Mouse (Mus musculus) hematopoietic stem cell, adult 5-6 weeks (primary cell): ENCODE data around the gene Hipk2. TPM values are rescaled to one million over a fixed set of nuclear protein-coding genes. Genes with fewer than 3 reads are reported as not detected.
A peak's percentile ranks its signal among the peaks of the same experiment; 100 is the strongest.

Experiments
- ATAC-seq, 2 experiments: fragments of 125-278 bp in 1 of 2; replicated peaks in 1 of 2; 2 replicates each; pipeline ENCODE4 v1.8.0; 2016 to 2017; ENCODE audit warnings: inconsistent platforms in 2 of 2, mild to moderate bottlenecking in 2 of 2, moderate number of reproducible peaks in 2 of 2, low read depth in 1 of 2, moderate TSS enrichment in 1 of 2; ENCODE audit not compliant: low FRiP score in 2 of 2, poor library complexity in 2 of 2, severe bottlenecking in 2 of 2, insufficient read depth in 1 of 2, low TSS enrichment in 1 of 2
- total RNA-seq: library from RNA; stranded (forward); fragments of 172-1452, 232-1000 nt; gene quantifications from 2 replicates; pipeline ENCODE4 v1.2.3, GENCODE M21; 2017

Hipk2 gene
- total RNA-seq, 1 experiment from 2014 or later, result 11.8 TPM

DNA sequence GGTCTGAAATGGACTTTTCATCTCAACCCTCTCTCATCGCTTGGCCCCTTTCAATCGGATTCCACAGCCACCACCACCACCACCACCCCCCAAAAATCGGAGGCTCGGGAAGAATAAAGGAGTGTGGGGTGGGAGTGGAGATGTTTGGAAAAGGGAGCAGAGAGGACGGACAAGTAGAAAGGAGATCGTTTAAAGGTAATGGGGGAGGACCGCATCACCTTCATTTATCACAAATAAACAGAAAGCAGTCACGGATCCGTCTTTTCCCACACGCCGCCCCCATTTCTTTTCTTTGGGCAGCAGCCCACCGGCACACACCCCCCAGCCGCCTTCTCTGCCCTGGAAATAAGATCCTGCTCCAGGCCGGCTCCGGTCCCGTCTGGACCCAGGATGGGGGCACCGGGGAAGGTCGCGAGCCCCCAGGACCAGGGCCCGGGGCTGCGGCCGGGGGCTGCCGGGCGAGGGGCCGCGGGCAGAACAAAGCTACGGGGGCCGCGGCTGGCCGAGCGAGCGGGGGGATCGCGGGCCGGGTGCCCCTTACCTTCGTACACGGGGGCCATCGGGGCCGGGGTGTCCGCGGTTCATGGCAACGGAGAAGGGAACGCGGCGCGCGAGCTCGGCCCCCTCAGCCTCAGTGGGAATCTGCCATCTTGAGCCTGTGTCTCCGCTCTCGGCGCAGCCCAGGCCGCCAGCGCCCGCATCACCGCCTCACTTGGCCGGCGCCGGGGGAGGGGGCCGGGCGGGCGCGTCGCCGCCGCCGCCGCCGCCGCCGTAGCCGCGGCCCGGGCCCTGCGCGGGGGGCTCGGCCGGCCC, 501 bp downstream of the Hipk2 start, which contains the start of gene Tbxas1:
Gene Tbxas1 (plus strand): TSS at position 147 of the 813 bp plus-strand sequence.
- no peak for ATAC-seq

DNA sequence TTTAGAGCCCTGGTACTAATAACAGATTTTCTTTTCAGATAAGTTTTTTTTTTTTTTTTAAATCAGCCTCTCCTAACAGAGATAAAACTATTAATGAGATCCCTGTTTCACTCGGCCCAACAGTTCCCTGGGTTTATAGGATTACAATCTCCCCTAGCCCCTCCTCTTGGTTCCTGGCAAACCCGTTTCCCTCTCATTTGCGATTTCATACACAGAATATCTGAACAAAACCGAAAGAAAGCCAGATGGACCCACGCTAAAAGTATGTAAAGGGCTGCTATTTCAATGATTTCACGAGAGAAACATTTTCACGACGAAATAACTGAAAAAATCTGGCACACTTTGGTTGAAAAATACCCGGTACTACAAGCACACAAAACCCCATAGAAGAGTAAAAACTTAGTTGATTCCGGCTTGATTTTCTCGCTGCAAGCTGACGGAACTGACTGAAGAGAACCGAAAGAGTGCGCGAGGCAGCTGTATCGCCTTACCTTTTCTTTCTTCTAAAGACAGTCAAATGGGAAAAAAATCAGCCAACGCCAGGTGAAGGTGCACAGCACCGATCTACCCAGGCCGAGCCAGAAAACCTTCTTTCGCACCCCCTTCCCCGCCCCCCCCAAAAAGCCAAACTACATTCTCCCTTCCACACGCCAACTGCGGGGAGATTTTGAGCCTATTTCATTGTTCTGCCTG, 1.3 kb downstream of the Hipk2 start:
- ATAC-seq, result no peak

DNA sequence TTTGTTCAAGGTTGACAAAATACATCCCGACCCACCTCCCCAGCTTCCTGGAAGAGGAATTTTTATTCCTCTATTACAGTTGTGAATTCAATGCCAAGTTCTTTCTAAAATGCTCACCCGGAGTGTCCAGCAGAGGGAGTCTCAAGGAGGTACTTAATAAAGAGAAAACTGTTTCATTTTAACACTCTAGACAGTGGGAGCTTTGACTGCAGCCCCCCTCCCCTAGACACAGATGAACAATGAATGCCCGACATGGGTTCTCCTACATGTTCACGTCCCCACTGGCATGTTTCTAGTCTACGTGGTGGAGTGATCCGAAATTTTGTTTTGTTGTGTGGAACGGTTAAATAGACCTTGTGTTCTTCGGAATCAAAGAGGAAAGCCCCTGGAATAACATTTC, 1.9 kb downstream of the Hipk2 start:
- peak; percentile 26 to 60; a peak in 2 of 4 replicates for ATAC-seq

DNA sequence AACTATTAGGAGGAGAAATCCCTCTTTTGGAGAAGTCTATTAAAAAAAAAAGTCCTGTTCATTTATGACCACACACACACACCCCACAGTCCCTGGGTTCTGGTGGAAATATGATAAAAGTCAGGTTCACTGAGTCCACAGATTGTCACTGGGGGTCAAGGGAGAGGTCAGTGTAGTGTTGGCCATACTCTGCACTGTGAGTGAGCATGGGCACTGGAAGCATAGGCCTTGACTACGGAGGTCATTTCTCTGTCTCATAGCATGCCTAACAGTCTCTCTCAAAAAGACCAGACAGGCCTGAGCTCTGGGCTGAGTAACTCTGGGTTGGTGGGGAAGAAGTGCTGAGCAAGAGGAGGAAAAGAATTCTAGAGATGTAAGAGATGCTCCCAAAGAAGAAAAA, 2.6 kb downstream of the Hipk2 start:
- no peak for ATAC-seq

DNA sequence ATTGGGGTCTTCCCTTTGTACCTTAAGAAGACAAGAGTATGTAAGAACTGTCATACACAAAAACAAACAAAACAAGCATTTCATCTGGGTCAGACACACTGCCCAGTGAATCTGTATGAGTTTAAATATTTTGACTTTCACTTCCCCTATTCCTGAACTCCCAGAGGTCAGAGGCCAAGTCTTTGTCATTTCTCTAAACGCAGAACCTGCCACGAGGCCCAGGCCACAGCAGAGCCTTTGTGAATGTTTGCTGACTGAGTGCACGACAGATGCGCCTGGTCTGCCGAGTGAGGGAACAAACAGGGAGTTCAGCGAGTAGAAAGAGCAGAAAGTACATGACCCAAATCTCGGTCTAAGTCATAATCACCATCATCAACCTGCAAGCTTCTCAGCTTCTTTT, 4.9 kb downstream of the Hipk2 start:
- ATAC-seq, result no peak

DNA sequence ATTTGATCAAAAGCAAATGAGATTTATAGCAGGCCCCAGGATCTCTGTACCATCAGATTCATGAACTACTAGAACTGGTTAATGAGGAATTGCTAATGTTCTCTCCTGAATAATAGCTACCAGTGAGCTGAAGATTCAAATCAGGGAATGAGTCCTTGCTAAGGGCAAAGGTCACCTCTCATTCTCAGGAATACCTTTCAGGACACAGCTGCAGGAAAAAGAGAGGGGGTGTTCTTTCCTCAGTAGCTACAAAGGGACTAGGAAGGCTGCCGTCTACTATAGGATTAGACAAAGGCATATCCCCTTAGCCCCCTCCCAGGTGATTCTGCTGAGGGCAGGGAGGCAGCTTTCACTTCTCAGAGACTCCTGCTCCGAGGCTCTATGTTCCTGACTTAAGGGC, 5.9 kb downstream of the Hipk2 start:
- no peak for ATAC-seq

DNA sequence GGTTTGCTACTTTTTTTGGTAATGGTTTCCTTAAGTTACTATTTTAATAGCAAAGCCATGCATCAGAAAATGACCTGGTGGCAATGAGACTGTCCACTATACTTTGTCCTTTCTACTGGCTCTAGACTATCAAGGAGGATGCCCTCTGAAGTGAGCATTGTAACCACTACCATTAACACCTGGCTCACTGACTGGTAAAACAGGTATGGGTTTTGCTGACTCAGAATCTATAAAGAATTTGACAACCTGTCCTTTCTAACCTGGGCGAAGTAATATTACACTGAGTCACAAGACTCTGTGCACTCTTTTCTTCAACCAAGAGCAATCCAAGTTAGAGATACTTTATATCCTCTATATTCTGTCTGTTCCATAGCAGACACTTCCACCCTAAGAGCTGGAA, 7.0 kb downstream of the Hipk2 start:
- no peak for ATAC-seq

DNA sequence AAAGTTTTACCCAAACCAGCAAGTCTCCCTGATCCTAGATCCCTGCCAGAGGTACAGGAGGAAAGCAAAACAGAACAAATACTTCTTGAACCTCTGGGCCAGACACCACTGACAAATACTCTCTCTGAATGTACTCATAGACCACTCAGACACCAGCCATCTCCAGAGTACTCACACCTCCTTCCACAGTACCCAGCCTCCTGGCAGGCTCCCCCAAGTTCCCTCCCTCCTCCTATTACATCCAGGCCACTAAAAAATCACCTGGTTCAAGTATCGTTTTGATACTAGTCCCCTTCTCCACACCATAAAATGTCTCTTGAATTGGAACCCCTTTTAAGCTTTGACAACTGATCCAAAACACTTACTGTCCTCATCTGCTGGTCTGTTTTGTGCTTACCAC, 8.7 kb downstream of the Hipk2 start:
- ATAC-seq, result no peak

DNA sequence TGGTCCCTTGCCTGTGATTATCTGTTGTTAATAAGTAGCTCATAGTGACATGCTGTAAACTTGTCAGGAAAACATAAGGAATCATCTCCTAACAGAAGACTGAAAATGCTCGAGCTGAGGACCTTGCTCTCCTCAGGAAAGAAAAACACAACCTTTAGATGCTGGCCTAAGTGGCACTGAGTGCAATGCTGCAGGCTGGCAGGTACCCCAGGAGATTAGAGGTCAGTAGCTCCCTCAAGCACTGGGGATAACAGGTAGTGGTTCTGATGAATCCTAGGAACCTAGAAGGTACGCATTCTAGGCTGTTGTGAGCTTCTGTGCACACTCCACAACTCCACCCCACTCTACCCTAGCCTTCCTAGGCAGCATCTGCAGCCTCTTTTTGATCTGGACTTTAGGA, 9.2 kb downstream of the Hipk2 start:
- ATAC-seq, result no peak

DNA sequence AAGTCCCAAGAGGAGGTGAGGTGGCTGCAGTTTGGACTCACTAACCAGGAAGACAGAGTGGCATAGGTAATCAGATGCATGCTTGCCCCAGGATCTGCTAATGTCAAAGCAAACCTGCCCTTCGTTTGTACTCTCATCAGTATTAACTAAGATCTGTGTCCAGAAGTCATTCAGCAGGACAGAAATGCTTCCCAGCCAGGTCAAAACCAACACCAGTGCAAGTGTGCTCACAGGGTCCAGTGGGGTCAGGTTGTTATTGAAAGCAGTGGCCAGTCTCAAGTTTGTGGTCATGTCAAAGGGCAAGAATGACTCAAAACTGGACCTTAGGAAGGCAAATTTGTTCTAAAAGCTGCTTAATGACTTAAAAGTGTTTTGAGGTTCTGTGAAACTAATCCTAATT, 9.6 kb downstream of the Hipk2 start:
- ATAC-seq, result no peak

DNA sequence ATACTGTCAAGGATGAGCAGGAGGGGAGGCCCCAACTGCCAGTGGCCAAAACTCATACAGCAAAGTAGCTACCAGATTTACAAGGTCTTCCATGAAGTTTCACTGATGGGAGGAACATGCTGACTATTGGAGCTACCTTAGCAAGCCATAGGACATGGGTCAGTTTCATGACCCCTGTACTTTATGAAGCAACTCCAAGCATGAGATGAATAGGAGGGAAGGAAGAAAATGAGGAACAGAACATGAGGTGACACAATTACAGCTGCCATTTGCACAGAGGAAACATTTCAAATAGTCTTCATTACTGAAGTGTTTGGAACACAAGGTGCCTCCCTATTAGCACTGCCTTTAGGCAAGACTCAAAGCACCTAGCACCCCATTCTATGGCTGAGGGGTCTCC, 10.2 kb downstream of the Hipk2 start:
- peak in 1 of 2 experiments; percentile 58; a peak in 1 of 4 replicates for ATAC-seq

DNA sequence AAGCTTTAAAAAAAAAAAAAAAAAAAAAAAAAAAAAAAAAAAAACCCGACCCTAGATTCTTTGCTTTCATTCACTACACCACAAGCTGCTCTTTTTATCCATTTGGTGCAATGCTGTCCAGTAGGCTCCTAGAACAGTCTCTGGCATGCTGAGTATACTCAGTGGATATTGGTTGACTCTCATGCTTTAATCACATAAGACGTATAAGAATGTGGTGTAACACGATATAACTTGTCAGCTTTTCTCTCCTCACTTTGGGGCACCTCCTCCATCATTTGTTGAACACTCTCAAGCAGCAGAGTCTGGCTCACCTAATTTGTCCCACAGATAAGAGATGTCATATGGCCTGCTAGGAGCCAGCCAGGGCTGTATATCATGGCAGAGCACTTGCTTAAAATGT, 12.4 kb downstream of the Hipk2 start:
- no peak for ATAC-seq

DNA sequence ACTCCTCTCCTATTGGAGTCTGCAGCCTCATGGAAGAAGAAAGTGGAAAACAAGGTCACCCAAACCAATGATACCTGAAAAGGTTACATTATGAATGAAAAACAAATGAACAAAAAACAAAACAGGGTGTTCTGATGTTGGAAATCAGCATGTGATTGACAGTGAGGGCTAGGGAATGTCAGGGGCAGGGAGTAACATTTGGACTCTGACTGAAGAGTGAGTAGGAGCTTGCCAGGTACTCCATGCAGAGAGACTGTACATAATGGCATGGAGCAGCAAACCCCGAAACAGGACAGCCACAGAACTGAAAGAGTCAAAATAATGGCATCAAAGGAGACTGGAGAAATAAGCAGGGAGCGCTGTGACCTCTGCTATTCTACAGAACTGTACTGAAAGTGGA, 15.7 kb downstream of the Hipk2 start:
- no peak for ATAC-seq

DNA sequence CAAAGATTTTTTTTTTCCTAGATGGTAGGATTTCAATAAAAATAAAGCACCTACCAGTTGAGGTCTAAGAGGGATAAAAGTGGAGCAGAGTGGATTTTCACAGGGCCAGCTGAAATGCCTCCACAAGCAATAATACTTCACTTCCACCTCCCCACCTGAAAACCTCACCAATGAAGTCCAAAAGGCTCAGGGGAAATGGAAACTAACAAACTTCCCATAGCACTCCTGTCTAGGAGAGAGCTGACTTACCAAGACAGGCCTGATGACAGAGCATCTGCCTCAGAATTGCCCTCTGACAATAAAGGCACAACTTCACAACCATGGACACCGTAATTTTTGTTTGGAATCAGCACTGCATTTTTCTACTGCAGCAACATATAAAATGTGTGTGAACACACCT, 16.1 kb downstream of the Hipk2 start:
- no peak for ATAC-seq

DNA sequence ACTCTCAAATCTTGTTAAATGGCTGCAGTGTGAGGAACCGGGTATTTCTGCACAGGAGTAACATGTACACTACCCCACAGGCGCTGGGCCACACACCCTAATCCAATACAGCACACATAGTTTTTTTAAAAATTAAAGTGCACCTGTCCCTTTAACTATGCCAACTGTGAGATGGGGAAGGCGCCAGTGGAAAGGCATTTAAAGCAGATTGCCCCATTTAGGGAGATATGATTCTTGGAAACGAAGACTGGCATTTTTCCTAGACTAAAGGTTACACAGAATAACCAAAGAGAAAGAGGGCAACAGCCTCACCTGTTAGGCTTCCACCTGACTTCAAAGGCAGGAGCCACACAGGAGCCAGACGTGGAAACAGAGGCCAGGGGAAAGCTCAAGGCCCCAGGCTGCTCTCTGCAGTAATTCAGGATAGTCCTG, 22.4 kb downstream of the Hipk2 start:
- no peak for ATAC-seq

DNA sequence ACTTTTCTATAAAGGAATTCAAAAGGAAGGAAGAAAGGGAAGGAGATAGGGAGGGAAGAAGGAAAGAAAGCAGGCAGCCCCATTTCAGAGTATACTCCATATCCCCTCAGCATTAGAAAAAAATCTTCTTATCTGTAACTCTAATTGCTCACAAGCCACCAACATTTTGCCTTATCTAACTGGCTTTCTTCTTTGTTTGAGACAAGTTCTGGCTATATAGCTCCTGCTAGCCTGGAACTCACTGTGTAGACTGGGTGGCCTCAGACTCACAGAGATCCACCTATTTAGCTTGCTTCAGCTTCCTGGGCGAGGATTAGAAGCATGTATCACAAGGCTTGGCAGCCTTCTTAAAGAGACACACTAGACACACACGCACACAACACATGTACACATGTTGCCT, 24.2 kb downstream of the Hipk2 start:
- no peak for ATAC-seq

DNA sequence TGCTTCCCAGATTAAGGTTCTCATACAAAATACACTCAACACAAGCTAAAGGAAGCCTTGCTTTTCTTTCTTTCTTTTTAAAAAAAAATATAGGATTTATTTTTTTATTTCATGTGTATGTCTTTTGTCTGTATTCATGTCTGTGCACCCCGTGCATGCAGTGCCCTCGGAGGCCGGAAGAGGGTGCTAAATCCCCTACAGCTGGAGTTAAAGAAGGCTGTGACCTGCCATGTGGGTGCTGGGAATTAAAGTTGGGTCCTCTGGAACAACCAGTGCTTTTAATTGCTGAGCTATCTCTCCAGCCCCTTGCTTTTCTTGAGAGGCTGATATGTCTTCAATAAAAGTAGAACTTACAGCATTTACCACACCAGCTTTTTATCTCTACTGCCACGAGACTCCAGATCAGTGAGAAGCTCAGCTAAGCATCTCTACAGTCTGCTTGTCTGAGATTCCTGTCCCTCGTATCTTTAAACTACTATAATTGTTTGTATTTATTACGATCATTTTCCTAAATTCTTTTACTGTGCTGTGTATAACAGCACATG, 25.2 kb downstream of the Hipk2 start:
- no peak for ATAC-seq
